ENCODE assay signal across 10 mouse cellular contexts in the genomic region with DNA sequence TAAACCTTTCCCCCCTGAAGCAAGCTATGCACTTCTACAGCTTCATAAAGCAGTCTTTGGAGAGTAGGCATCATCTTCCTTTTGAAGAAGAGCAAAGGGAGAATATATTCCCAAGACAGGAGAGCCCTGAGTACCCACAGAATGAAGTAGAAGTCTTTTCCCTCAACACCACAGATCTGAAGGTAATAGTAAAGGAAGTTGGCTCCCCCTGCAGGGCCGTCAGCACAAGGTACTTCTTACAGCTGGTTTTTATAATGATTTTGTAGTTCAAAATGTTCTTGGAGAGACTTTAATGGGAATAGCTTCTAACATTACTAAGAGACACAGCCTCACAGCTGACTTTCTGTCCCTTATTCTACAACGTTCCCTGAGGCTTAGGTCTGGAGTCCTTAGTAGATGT. TPM values are rescaled to one million over a fixed set of nuclear protein-coding genes. Genes with fewer than 3 reads are reported as not detected.
DNase-seq lines count a peak whose midpoint lies in the region; ATAC-seq and TF ChIP-seq lines count a peak whose summit lies in the region.
"Had no signal": no experiment of that assay in that cellular context is flagged by ENCODE, and none has a peak within 500 bp of the region (broad histone marks: within the 10 kb centered on the region; RNA-seq: fewer than 3 reads in every experiment).

No protein-coding gene starts in this region.

- ATAC-seq in megakaryocyte-erythroid progenitor cell, adult 5-6 weeks (replicated peaks; ENCODE audit: low FRiP score, low TSS enrichment, poor library complexity, severe bottlenecking), result no peak

- H3K4me3 ChIP-seq in gastrocnemius, adult 2 months, result no peak overlapping the region
- H3K4me3 ChIP-seq in thymus, adult 2 months (ENCODE audit: control insufficient read depth, insufficient read depth, low read length), result no peak overlapping the region
- H3K4me3 ChIP-seq: limb, embryonic 13.5 days had no signal

- peaks cover 16% of the 10 kb centered on the region for H3K36me3 ChIP-seq in thymus, adult 2 months (ENCODE audit: control insufficient read depth, insufficient read depth, low read length)
- H3K36me3 ChIP-seq: limb, embryonic 13.5 days had no signal

- H3K27ac ChIP-seq in gastrocnemius, adult 2 months, result no peak overlapping the region
- no peak overlapping the region; the same call in 1 of the 2 replicates for H3K27ac ChIP-seq in thymus, adult 2 months (ENCODE audit: control insufficient read depth, insufficient read depth, low read length)
- H3K27ac ChIP-seq: limb, embryonic 13.5 days had no signal

- H3K4me1 ChIP-seq in thymus, adult 2 months (replicated peaks; ENCODE audit: control insufficient read depth, insufficient read depth, low read length), result peaks cover 17% of the 10 kb centered on the region
- H3K4me1 ChIP-seq: limb, embryonic 13.5 days had no signal

- no peak for TF ChIP-seq POLR2A in thymus, adult 2 months (IDR thresholded peaks at IDR 0.05; ENCODE audit: control insufficient read depth, extremely low read depth, insufficient read depth, low read length, poor library complexity)

- peak; percentile 53 for TF ChIP-seq CTCF in gastrocnemius, adult 2 months (IDR thresholded peaks at IDR 0.05)
- TF ChIP-seq CTCF in thymus, adult 2 months (IDR thresholded peaks at IDR 0.05; ENCODE audit: borderline replicate concordance, control insufficient read depth, extremely low read depth, insufficient read depth, low read length, poor library complexity), result no peak

- H3K27me3 ChIP-seq in thymus, adult 2 months (ENCODE audit: control insufficient read depth, insufficient read depth, low read length), result no peaks in the 10 kb centered on the region
- H3K27me3 ChIP-seq: limb, embryonic 13.5 days had no signal

- DNase-seq in gastrocnemius, adult 2 months, result peak; percentile 44
- DNase-seq in gastrocnemius, adult 8-10 months (ENCODE audit: low spot score in 2 of 2), result no peak
- peak; percentile 53 for DNase-seq in thymus, adult 2 months
- no peak for DNase-seq in thymus, adult 18-20 months
- DNase-seq in left cerebral cortex, postnatal 25 days (ENCODE audit: low spot score in 2 of 2), result peak; percentile 28 to 57
- DNase-seq in thymus, postnatal 4 days, result peak; percentile 78
- DNase-seq in cerebellum, adult 8-10 months, result no peak

- 46% methylated on average over 2 of the region's 2 CpGs for WGBS in thymus, adult 2 months

- intact Hi-C loops in gastrocnemius, adult 2 months (cut with DNase I), result no loop called here
- intact Hi-C loops in left cerebral cortex, postnatal 25 days (cut with DNase I), result loop anchor here (5.0 kb wide), 1 partner anchor 108 kb away; no protein-coding TSS in a partner anchor

RNA-seq across cellular contexts. Expression of gene Cd96, which starts 19.8 kb away (rescaled TPM):
- not detected for total RNA-seq in gastrocnemius, adult 2 months (2021)
- not detected for total RNA-seq in gastrocnemius, adult 8-10 months (2022)
- polyA plus RNA-seq in thymus, adult 2 months (2012; rRNA removed), result 39.6 and 47.6 TPM in 2 replicates
- total RNA-seq in left cerebral cortex, postnatal 25 days (2021), result not detected
- 3.6 and 12.1 TPM in 2 replicates for total RNA-seq in megakaryocyte-erythroid progenitor cell, adult 5-6 weeks (2014; fragmentation: Nextera tagmentation)
- total RNA-seq in megakaryocyte-erythroid progenitor cell, adult 5-6 weeks (2017), result 4.3 and 5.0 TPM in 2 replicates
- polyA plus RNA-seq: frontal cortex, adult 2 months had no signal

RNA-seq across cellular contexts. Expression of gene Gm4737, which starts 54.6 kb away (rescaled TPM):
- total RNA-seq in gastrocnemius, adult 2 months (2021), result 10 to 100 TPM; 15.3 to 18.4 TPM
- 10 to 100 TPM; 12.8 to 16.3 (median 15.0) TPM for total RNA-seq in gastrocnemius, adult 8-10 months (2022)
- polyA plus RNA-seq in thymus, adult 2 months (2012; rRNA removed), result 24.6 and 34.6 TPM in 2 replicates
- total RNA-seq in left cerebral cortex, postnatal 25 days (2021), result 10 to 100 TPM; 13.5 to 14.3 TPM
- total RNA-seq in megakaryocyte-erythroid progenitor cell, adult 5-6 weeks (2014; fragmentation: Nextera tagmentation), result 8.8 and 11.4 TPM in 2 replicates
- total RNA-seq in megakaryocyte-erythroid progenitor cell, adult 5-6 weeks (2017), result 11.7 and 14.8 TPM in 2 replicates

Comparison
In these comparisons a context has a peak if more than half of its experiments do, and no peak if none do; other contexts are left out.
1. DNase-seq: peak in gastrocnemius, adult 2 months (single experiment), thymus, adult 2 months (single experiment), left cerebral cortex, postnatal 25 days (2 of 2) and thymus, postnatal 4 days (single experiment); none in gastrocnemius, adult 8-10 months (0 of 2), thymus, adult 18-20 months (0 of 2) and cerebellum, adult 8-10 months (single experiment).
2. RNA of gene Cd96, which starts 19.8 kb away (total RNA-seq): 3.6 to 12.1 TPM in megakaryocyte-erythroid progenitor cell, adult 5-6 weeks; not detected in left cerebral cortex, postnatal 25 days, not detected in gastrocnemius, adult 8-10 months and not detected in gastrocnemius, adult 2 months; every median in the first group is over 4 times any median in the second.